Comparison of ENCODE assay signal across 20 mouse cellular contexts in the genomic region with DNA sequence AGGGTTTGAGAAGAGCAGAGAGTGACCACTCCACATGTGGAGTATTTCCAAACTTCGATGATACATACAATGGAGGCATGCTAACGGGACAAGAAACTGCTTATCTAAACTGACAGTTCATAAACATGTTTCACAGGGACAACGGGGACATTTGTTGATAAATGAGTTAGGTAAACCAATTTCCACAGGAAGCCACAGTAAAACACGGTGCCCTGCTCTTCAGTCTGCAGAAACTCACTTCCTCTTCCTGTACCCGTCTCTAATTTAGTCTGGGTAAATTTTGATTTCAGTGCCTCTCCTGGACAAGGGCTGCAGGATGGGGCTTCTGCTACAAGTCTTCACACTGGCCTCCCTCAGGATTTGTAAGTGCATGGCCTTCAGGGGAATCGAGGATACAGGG.
A peak's percentile ranks its signal among the peaks of the same experiment; 100 is the strongest.
DNase-seq lines count a peak whose midpoint lies in the region; ATAC-seq lines count a peak whose summit lies in the region.
"Had no signal": no experiment of that assay in that cellular context is flagged by ENCODE, and none has a peak within 500 bp of the region (broad histone marks: within the 10 kb centered on the region; RNA-seq: fewer than 3 reads in every experiment).

No protein-coding gene starts in this region.

- no peak overlapping the region for H3K4me2 ChIP-seq in liver, embryonic 12.5 days
- no peak overlapping the region for H3K4me2 ChIP-seq in liver, embryonic 11.5 days
- H3K4me2 ChIP-seq: forebrain, embryonic 12.5 days; hindbrain, embryonic 14.5 days; lung, embryonic 15.5 days; midbrain, embryonic 12.5 days; stomach, embryonic 15.5 days had no signal

- H3K36me3 ChIP-seq in liver, embryonic 12.5 days, result no peaks in the 10 kb centered on the region
- H3K36me3 ChIP-seq in liver, embryonic 11.5 days (ENCODE audit: control insufficient read depth, insufficient read depth, low read length), result no peaks in the 10 kb centered on the region
- H3K36me3 ChIP-seq: forebrain, embryonic 12.5 days; heart, embryonic 10.5 days; lung, embryonic 15.5 days; midbrain, embryonic 12.5 days; stomach, embryonic 15.5 days had no signal

- H3K27ac ChIP-seq in liver, embryonic 12.5 days, result no peak overlapping the region
- no peak overlapping the region for H3K27ac ChIP-seq in liver, embryonic 11.5 days (ENCODE audit: low read depth, low read length)
- H3K27ac ChIP-seq: forebrain, embryonic 12.5 days; heart, embryonic 10.5 days; hindbrain, embryonic 14.5 days; kidney, postnatal 0 days; layer of hippocampus, adult 2 months; lung, embryonic 15.5 days; midbrain, embryonic 12.5 days; stomach, embryonic 15.5 days had no signal

- no peaks in the 10 kb centered on the region for H3K9me3 ChIP-seq in liver, embryonic 12.5 days (replicated peaks)
- no peaks in the 10 kb centered on the region for H3K9me3 ChIP-seq in liver, embryonic 11.5 days (ENCODE audit: control insufficient read depth, low read length)
- H3K9me3 ChIP-seq: forebrain, embryonic 12.5 days; heart, embryonic 10.5 days; lung, embryonic 15.5 days; midbrain, embryonic 12.5 days; stomach, embryonic 15.5 days had no signal

- H3K9ac ChIP-seq in liver, embryonic 12.5 days, result no peak overlapping the region
- H3K9ac ChIP-seq in liver, embryonic 11.5 days (ENCODE audit: low read depth, low read length), result no peak overlapping the region
- H3K9ac ChIP-seq: forebrain, embryonic 12.5 days; hindbrain, embryonic 14.5 days; lung, embryonic 15.5 days; midbrain, embryonic 12.5 days; stomach, embryonic 15.5 days had no signal

- no peak overlapping the region for H3K4me3 ChIP-seq in liver, embryonic 12.5 days
- no peak overlapping the region for H3K4me3 ChIP-seq in liver, embryonic 11.5 days (ENCODE audit: low read depth, low read length)
- H3K4me3 ChIP-seq: forebrain, embryonic 12.5 days; heart, embryonic 10.5 days; layer of hippocampus, adult 2 months; lung, embryonic 15.5 days; midbrain, embryonic 12.5 days; stomach, embryonic 15.5 days had no signal

- no peak for DNase-seq in liver, embryonic 11.5 days (ENCODE audit: low spot score)
- peak; percentile 58 for DNase-seq in 416B (ENCODE audit: low read depth)
- DNase-seq in left cerebral cortex, adult 18-20 months (ENCODE audit: low spot score in 2 of 2), result no peak
- no peak for DNase-seq in spleen, adult 18-20 months
- DNase-seq: cerebellum, postnatal 10 days; gastrocnemius, postnatal 14 days; heart, postnatal 10 days had no signal

- H3K4me1 ChIP-seq in liver, embryonic 12.5 days, result peaks cover 18% of the 10 kb centered on the region
- H3K4me1 ChIP-seq in liver, embryonic 11.5 days (replicated peaks; ENCODE audit: control insufficient read depth, insufficient read depth, low read length), result no peaks in the 10 kb centered on the region; the same call in 1 of the 2 replicates
- H3K4me1 ChIP-seq: forebrain, embryonic 12.5 days; heart, embryonic 10.5 days; lung, embryonic 15.5 days; midbrain, embryonic 12.5 days; stomach, embryonic 15.5 days had no signal

- peak; percentile 27; the same call in 1 of the 2 replicates for ATAC-seq in liver, embryonic 12.5 days
- no peak for ATAC-seq in liver, embryonic 11.5 days (replicated peaks; ENCODE audit: low FRiP score)
- peak; percentile 70 for ATAC-seq in common myeloid progenitor, adult 5-6 weeks (replicated peaks; ENCODE audit: low read depth, poor library complexity, severe bottlenecking)
- ATAC-seq in megakaryocyte progenitor cell, adult 5-6 weeks (replicated peaks; ENCODE audit: poor library complexity), result peak; percentile 64
- no peak for ATAC-seq in erythroid progenitor cell, adult 5-6 weeks (replicated peaks; ENCODE audit: low FRiP score, poor library complexity, severe bottlenecking)
- ATAC-seq: intestine, postnatal 0 days had no signal

- H3K27me3 ChIP-seq in liver, embryonic 12.5 days (replicated peaks), result no peaks in the 10 kb centered on the region
- H3K27me3 ChIP-seq in liver, embryonic 11.5 days (replicated peaks; ENCODE audit: control insufficient read depth, insufficient read depth, low read length), result no peaks in the 10 kb centered on the region
- H3K27me3 ChIP-seq: forebrain, embryonic 12.5 days; lung, embryonic 15.5 days; midbrain, embryonic 12.5 days; stomach, embryonic 15.5 days had no signal

- WGBS in liver, embryonic 12.5 days (ENCODE audit: insufficient replicate concordance), result 15% methylated on average over 6 of the region's 6 CpGs
- WGBS in liver, embryonic 11.5 days, result 32% methylated on average over 6 of the region's 6 CpGs

Comparison
In these comparisons a context has a peak if more than half of its experiments do, and no peak if none do; other contexts are left out.
1. ATAC-seq: peak in liver, embryonic 12.5 days (single experiment), common myeloid progenitor, adult 5-6 weeks (single experiment) and megakaryocyte progenitor cell, adult 5-6 weeks (single experiment); none in liver, embryonic 11.5 days (single experiment) and erythroid progenitor cell, adult 5-6 weeks (single experiment).